Mouse (Mus musculus) CH12.LX (cell line): Measurements from ENCODE around the gene Gm26602.

Experiments used
- CTCF ChIP-seq, 2 experiments: IDR thresholded peaks in 1 of 2; conservative IDR thresholded peaks in 1 of 2; 2 replicates each; pipeline ENCODE4 v1.5.1; 2011 to 2012; ENCODE audit warnings: low read depth in 2 of 2, low read length in 2 of 2, improper control_type of control experiment in 1 of 2, inconsistent platforms in 1 of 2, mild to moderate bottlenecking in 1 of 2, moderate library complexity in 1 of 2
- EP300 ChIP-seq: IDR thresholded peaks from 2 replicates; pipeline ENCODE4 v1.6.1; 2011; ENCODE audit warnings: low read length, improper control_type of control experiment
- HCFC1 ChIP-seq: IDR thresholded peaks from 2 replicates; pipeline ENCODE4 v1.6.1; 2012; ENCODE audit warnings: low read depth, mild to moderate bottlenecking, inconsistent platforms, low read length, improper control_type of control experiment
- MAFK ChIP-seq: IDR thresholded peaks from 2 replicates; pipeline ENCODE4 v1.6.1; 2011; ENCODE audit warnings: low read length, improper control_type of control experiment; ENCODE audit not compliant: insufficient replicate concordance
- MAX ChIP-seq: IDR thresholded peaks from 2 replicates; pipeline ENCODE4 v1.6.1; 2011; ENCODE audit warnings: low read length, improper control_type of control experiment
- MEF2A ChIP-seq: IDR thresholded peaks from 2 replicates; pipeline ENCODE4 v1.6.1; 2014; ENCODE audit warnings: low read depth, mild to moderate bottlenecking, inconsistent platforms, low read length, improper control_type of control experiment, borderline replicate concordance
- MXI1 ChIP-seq: IDR thresholded peaks from 2 replicates; pipeline ENCODE4 v1.6.1; 2011; ENCODE audit warnings: mild to moderate bottlenecking, low read depth, low read length, improper control_type of control experiment
- NRF1 ChIP-seq: IDR thresholded peaks from 2 replicates; pipeline ENCODE4 v1.6.1; 2014; ENCODE audit warnings: low read depth, mild to moderate bottlenecking, inconsistent platforms, low read length, improper control_type of control experiment, moderate library complexity
- POLR2A ChIP-seq: IDR thresholded peaks from 2 replicates; pipeline ENCODE4 v1.6.1; 2011; ENCODE audit warnings: low read depth, mild to moderate bottlenecking, improper control_type of control experiment, low read length
- TBP ChIP-seq: conservative IDR thresholded peaks from 2 replicates; pipeline ENCODE4 v1.6.1; 2011; ENCODE audit warnings: low read depth, low read length, improper control_type of control experiment
- USF1 ChIP-seq: IDR thresholded peaks from 2 replicates; pipeline ENCODE4 v1.6.1; 2014; ENCODE audit warnings: low read depth, mild to moderate bottlenecking, inconsistent platforms, low read length, improper control_type of control experiment
- ZC3H11A ChIP-seq: IDR thresholded peaks from 2 replicates; pipeline ENCODE4 v1.6.1; 2012; ENCODE audit warnings: low read depth, mild to moderate bottlenecking, inconsistent platforms, low read length, improper control_type of control experiment

GRCm38 (mm10) chr10:79956643-79957154 is 46.0 kb downstream of the Gm26602 start:
- TF ChIP-seq CTCF (conservative IDR thresholded peaks at IDR 0.05 in 1 of 2, IDR thresholded peaks at IDR 0.05 in 1 of 2; ENCODE audit: low read depth in 2 of 2, low read length in 2 of 2) = no peak
- TF ChIP-seq USF1 = no peak
- no peak for TF ChIP-seq MAX
- no peak for TF ChIP-seq MXI1
- TF ChIP-seq NRF1 = no peak
- no peak; the same call in 1 of the 2 replicates for TF ChIP-seq POLR2A
- TF ChIP-seq HCFC1 = no peak
- TF ChIP-seq ZC3H11A = no peak
- TF ChIP-seq MAFK = no peak
- no peak for TF ChIP-seq TBP
- TF ChIP-seq EP300 = no peak
- TF ChIP-seq MEF2A = no peak
